24 mouse cellular contexts compared by ENCODE assay signal in the genomic region with DNA sequence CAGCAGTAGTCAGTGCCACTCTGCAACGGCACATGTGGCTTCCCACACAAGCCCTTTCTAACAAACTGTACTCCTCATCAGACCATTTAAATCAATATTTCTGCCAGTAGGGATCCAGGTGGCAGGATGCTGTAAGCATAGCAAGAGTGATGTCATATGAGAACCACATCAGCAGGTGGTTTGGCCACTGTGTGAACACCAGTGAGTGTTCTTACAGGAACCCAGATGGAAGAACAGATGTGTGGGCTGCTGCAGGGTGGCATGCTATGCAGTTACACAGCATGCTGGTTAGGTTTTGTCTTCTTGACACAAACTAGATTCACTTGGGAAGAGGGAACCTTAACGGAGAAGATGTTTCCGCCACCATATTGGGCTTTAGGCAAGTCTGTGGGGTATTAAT. TPM values are rescaled to one million over a fixed set of nuclear protein-coding genes. Genes with fewer than 3 reads are reported as not detected.
DNase-seq lines count a peak whose midpoint lies in the region; ATAC-seq and TF ChIP-seq lines count a peak whose summit lies in the region.
"Had no signal": no experiment of that assay in that cellular context is flagged by ENCODE, and none has a peak within 500 bp of the region (broad histone marks: within the 10 kb centered on the region; RNA-seq: fewer than 3 reads in every experiment).

No protein-coding gene starts in this region.

- peak overlapping the region; percentile 26; the same call in 1 of the 2 replicates for H3K4me3 ChIP-seq in testis, adult 2 months (ENCODE audit: control insufficient read depth, low read depth, low read length)
- H3K4me3 ChIP-seq: embryonic facial prominence, embryonic 15.5 days; forebrain, embryonic 15.5 days; heart, adult 2 months; heart, embryonic 15.5 days; hindbrain, embryonic 10.5 days had no signal

- no peak for ATAC-seq in erythroblast, adult 5-6 weeks (replicated peaks; ENCODE audit: low FRiP score, poor library complexity, severe bottlenecking)
- ATAC-seq: CD4-positive, CD25-positive, alpha-beta regulatory T cell, adult 4 months; forebrain, embryonic 15.5 days had no signal

- H3K36me3 ChIP-seq in testis, adult 2 months (ENCODE audit: control insufficient read depth, insufficient read depth, low read length), result no peaks in the 10 kb centered on the region
- H3K36me3 ChIP-seq: embryonic facial prominence, embryonic 15.5 days had no signal

- peak; percentile 10 for DNase-seq in gastrocnemius, postnatal 25 days
- DNase-seq in gastrocnemius, postnatal 14 days, result no peak
- no peak for DNase-seq in testis, postnatal 10 days (ENCODE audit: low spot score)
- DNase-seq in thymus, postnatal 14 days, result peak; percentile 66
- DNase-seq in left cerebral cortex, adult 9 months (ENCODE audit: low spot score in 2 of 2), result no peak
- DNase-seq in layer of hippocampus, postnatal 36 days, result no peak
- DNase-seq: adrenal gland, adult 8-10 months; adrenal gland, postnatal 36 days; B cell, adult 2 months; cerebellum, adult 11 months; cerebellum, adult 8-10 months; cerebellum, postnatal 14 days; embryo, embryonic 11 days; heart, adult 2 months had no signal

- no peaks in the 10 kb centered on the region for H3K4me1 ChIP-seq in testis, adult 2 months (ENCODE audit: control insufficient read depth, insufficient read depth, low read length)

- peak overlapping the region; percentile 18 for H3K27ac ChIP-seq in testis, adult 2 months (ENCODE audit: control insufficient read depth, insufficient read depth, low read depth, low read length)
- H3K27ac ChIP-seq: embryonic facial prominence, embryonic 15.5 days; forebrain, embryonic 15.5 days; heart, adult 2 months; heart, embryonic 15.5 days; hindbrain, embryonic 10.5 days had no signal

- TF ChIP-seq CTCF in testis, adult 2 months (IDR thresholded peaks at IDR 0.05; ENCODE audit: control insufficient read depth, insufficient read depth, insufficient replicate concordance, low read depth, low read length), result no peak

- TF ChIP-seq POLR2A in testis, adult 2 months (IDR thresholded peaks at IDR 0.05; ENCODE audit: control insufficient read depth, low read depth, low read length), result no peak

- intact Hi-C loops in gastrocnemius, postnatal 14 days (cut with DNase I; ENCODE audit: low total_unique reads), result no loop called here

- H3K27me3 ChIP-seq in testis, adult 2 months (ENCODE audit: control insufficient read depth, insufficient read depth, low read length), result no peaks in the 10 kb centered on the region
- H3K27me3 ChIP-seq: embryonic facial prominence, embryonic 15.5 days; forebrain, embryonic 15.5 days; heart, embryonic 15.5 days had no signal

RNA-seq across cellular contexts. Expression of a gene that starts 3.4 kb away (rescaled TPM):
- 10 to 100 TPM; 72.3 to 75.0 TPM for total RNA-seq in gastrocnemius, postnatal 25 days (2021)
- total RNA-seq in gastrocnemius, postnatal 14 days (2021), result 100 to 1,000 TPM in 1 of 2 experiments, 10 to 100 TPM in 1; 96.9 to 112 TPM
- polyA plus RNA-seq in testis, adult 2 months (2012; rRNA removed), result 223 and 264 TPM in 2 replicates
- 231 and 263 TPM in 2 replicates for total RNA-seq in erythroblast, adult 5-6 weeks (2015; ENCODE audit: low replicate concordance)
- 732 and 764 TPM in 2 replicates for total RNA-seq in erythroblast, adult 5-6 weeks (2017; ENCODE audit: low replicate concordance)
- 100 to 1,000 TPM; 319 to 320 TPM for total RNA-seq in layer of hippocampus, postnatal 36 days (2021)

RNA-seq across cellular contexts. Expression of a gene that starts 26.6 kb away (rescaled TPM):
- total RNA-seq in gastrocnemius, postnatal 25 days (2021), result not detected
- not detected for total RNA-seq in gastrocnemius, postnatal 14 days (2021)
- polyA plus RNA-seq in testis, adult 2 months (2012; rRNA removed), result 0.10 TPM in 2 replicates
- total RNA-seq in erythroblast, adult 5-6 weeks (2015; ENCODE audit: low replicate concordance), result not detected in 2 replicates
- total RNA-seq in erythroblast, adult 5-6 weeks (2017; ENCODE audit: low replicate concordance), result not detected in 2 replicates
- not detected for total RNA-seq in layer of hippocampus, postnatal 36 days (2021)
- total RNA-seq: adrenal gland, postnatal 36 days; heart, adult 2 months; heart, postnatal 25 days had no signal
- polyA plus RNA-seq: G1E; gonadal fat pad, adult 2 months; heart, adult 2 months had no signal

Comparison
In these comparisons a context has a peak if more than half of its experiments do, and no peak if none do; other contexts are left out.
1. DNase-seq: peak in gastrocnemius, postnatal 25 days (single experiment) and thymus, postnatal 14 days (single experiment); none in gastrocnemius, postnatal 14 days (single experiment), testis, postnatal 10 days (single experiment), left cerebral cortex, adult 9 months (0 of 2) and layer of hippocampus, postnatal 36 days (0 of 2).